Mouse (Mus musculus) gastrocnemius, postnatal 10 days (tissue): ENCODE results near the gene Pigm. TPM values are rescaled to one million over a fixed set of nuclear protein-coding genes. Genes with fewer than 3 reads are reported as not detected.
A peak's percentile ranks its signal among the peaks of the same experiment; 100 is the strongest.

Source experiments
- DNase-seq: peaks from one replicate; pipeline ENCODE4 v3.0.0; 2021; ENCODE audit warnings: mixed read lengths
- total RNA-seq, 2 experiments: library from RNA; stranded (reverse); gene quantifications; 2 replicates each; pipeline ENCODE4 v1.2.3; 2021

Pigm gene
- total RNA-seq, 2 experiments from 2014 or later: 5.6 to 6.9 TPM

- no peak for DNase-seq
These were observed 37.3 kb downstream of the Pigm start for GRCm38 (mm10) chr1:172413491-172414230.

DNA sequence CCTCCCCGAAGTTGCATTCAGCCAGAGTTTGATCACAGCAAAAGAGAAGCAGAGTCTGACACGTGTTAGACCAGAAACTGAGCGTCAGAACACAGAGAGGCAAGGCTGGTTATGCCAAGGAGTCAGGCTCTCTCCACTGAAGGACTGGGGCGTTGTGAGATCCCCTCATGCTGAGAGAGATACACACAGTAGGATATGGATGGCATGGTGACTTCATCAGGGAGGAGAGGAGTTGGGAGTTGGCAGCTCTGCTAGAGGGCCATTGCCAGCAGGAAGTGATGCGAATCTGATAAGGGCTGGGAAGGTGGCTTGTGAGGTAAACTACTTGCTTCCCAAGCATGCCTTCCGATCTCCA, 37.9 kb downstream of the Pigm start:
- no peak for DNase-seq

GRCm38 (mm10) chr1:172415061-172415460, 38.7 kb downstream of the Pigm start:
- DNase-seq: no peak

DNA sequence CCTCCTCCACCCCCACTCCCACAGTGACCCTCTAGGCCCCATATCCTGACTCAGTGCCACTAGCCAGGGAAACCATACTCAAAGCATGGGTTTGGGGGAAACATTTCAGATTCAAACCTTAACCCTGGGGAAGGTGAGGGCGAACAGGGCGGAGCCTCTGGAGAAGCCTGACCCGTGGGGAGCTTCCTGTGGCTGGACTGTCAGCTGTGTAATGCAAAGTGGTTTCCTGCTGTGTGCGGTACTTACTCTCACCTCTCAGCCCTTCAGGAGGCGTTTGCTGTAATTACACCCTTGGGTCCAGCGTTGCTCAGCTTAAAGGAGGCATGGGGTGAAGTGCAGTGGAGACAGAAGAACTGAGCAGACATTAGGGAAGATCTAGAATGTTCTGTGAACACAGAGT, 41.8 kb downstream of the Pigm start:
- no peak for DNase-seq

DNA sequence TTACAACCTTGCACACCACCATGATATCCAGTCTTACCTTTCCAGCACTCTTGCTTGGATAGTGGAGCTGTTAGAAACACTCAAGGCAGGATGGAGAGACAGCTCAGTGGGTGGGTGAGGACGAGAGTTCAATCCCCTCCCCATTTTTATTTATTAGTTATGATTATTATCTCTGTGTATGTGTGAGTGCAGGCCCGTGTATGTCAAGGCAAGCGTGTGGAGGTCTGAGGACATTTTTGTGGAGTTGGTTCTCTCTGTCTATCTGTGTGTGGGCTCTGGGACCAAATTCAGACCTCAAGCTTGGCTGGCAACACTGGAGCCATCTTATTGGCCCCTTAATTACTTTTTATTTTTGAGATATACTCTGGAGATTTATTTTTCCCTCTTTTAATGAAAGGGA, 42.3 kb downstream of the Pigm start:
- no peak for DNase-seq

- no peak for DNase-seq
These were observed 43.8 kb downstream of the Pigm start for GRCm38 (mm10) chr1:172420181-172420580.

GRCm38 (mm10) chr1:172423393-172423792, 47.0 kb downstream of the Pigm start:
- DNase-seq: no peak

- no peak for DNase-seq
These were observed 50.1 kb downstream of the Pigm start for GRCm38 (mm10) chr1:172426419-172426818.

GRCm38 (mm10) chr1:172427841-172428240, 51.5 kb downstream of the Pigm start:
- DNase-seq: no peak

DNA sequence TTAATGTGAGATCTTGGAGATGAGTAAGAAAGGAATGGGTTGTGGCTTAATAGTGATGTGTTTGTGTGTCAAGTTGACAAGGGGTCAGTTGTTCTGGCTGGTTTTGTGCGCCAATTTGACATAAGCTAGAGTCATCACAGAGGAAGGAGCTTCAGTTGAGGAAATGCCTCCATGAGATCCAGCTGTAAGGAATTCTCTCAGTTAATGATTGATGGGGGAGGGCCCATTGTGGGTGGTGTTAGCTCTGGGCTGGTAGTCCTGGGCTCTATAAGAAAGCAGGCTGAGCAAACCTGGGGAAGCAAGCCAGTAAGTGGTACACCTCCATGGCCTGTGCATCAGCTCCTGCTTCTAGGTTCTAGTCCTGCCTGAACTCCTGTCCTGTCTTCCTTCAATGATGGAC, 52.3 kb downstream of the Pigm start:
- no peak for DNase-seq

- DNase-seq: no peak
These were observed 54.4 kb downstream of the Pigm start for GRCm38 (mm10) chr1:172430731-172431220.

GRCm38 (mm10) chr1:172431836-172432586, 55.7 kb downstream of the Pigm start:
- DNase-seq: peak; percentile 47

- DNase-seq: no peak
These were observed 56.2 kb downstream of the Pigm start for GRCm38 (mm10) chr1:172432587-172432955.

DNA sequence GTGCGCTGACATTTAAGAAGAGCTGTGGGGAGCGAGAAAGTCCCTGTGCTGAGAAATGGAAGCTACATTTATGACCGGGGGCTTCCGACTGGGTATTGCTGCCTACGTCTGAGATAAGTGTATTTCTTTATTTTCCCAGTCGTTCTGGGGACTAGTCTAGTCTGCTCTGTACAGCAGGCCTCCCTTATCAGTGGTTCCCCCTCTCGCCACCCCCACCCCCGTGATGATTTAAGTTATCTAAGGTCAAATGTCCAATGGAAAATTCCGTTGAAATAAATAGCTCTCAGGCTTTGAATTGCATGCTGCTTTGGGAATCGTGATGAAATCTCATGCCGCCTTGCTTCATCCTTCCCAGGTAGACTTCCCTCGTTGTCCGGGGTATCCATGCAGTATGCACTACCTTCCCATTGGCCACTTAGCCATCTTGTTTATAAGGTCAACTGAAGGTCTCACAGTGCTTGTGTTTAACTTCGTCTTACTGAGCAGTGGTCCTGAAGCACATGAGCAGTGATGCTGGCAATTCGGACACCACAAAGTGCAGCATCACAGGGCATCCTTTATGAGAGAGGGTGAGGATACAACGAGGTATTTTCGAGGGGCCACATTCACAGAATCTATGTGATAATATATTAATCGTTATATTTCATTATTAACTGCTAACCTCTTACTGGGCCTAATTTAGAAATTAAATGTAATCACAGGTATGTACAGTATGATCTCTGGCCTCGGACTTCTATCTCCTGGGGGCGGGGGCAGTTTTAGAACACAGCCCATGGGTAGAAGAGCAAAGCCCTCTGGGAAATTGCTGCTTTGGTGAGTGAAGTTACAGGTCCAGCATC, 56.9 kb downstream of the Pigm start:
- no peak for DNase-seq

Other genes starting within 250 kb of the Pigm start
- 100 to 1,000 TPM; 104 to 106 TPM for gene Pex19, start 249.8 kb upstream of the Pigm start, total RNA-seq
- gene Dcaf8, start 228.5 kb upstream of the Pigm start, total RNA-seq: 100 to 1,000 TPM; 132 to 146 TPM
- 10 to 100 TPM; 72.5 to 82.1 TPM for gene Pea15a, start 169.7 kb upstream of the Pigm start, total RNA-seq
- gene Casq1, start 156.7 kb upstream of the Pigm start, total RNA-seq: 1,000 to 10,000 TPM; 4,961 to 5,359 TPM
- under 1 TPM; 0.61 to 0.66 TPM for gene Atp1a4, start 118.1 kb upstream of the Pigm start, total RNA-seq
- 10 to 100 TPM; 15.4 to 19.1 TPM for gene Igsf8, start 114.9 kb upstream of the Pigm start, total RNA-seq
- 100 to 1,000 TPM; 695 to 761 TPM for gene Atp1a2, start 78.5 kb upstream of the Pigm start, total RNA-seq
- gene Kcnj9, start 47.2 kb upstream of the Pigm start, total RNA-seq: under 1 TPM; 0.07 to 0.14 TPM
- 1 to 10 TPM in 1 of 2 experiments, under 1 TPM in 1; 0.87 to 1.2 TPM for gene Kcnj10, start 35.3 kb upstream of the Pigm start, total RNA-seq
- gene Slamf9, start 98.8 kb downstream of the Pigm start, total RNA-seq: under 1 TPM; 0.42 to 0.72 TPM
- gene Igsf9, start 105.2 kb downstream of the Pigm start, total RNA-seq: under 1 TPM; 0.56 to 0.86 TPM
- gene Tagln2, start 123.5 kb downstream of the Pigm start, total RNA-seq: 10 to 100 TPM; 75.0 to 98.1 TPM
- 1 to 10 TPM in 1 of 2 experiments, under 1 TPM in 1; 0.75 to 1.1 TPM for gene Cfap45, start 144.3 kb downstream of the Pigm start, total RNA-seq
- not detected for gene Vsig8, start 179.4 kb downstream of the Pigm start, total RNA-seq
- gene Slamf8, start 214.0 kb downstream of the Pigm start, total RNA-seq: not detected
- gene Fcrl6, start 226.0 kb downstream of the Pigm start, total RNA-seq: not detected